Comparison of ENCODE assay signal across 27 mouse cellular contexts in the genomic region with DNA sequence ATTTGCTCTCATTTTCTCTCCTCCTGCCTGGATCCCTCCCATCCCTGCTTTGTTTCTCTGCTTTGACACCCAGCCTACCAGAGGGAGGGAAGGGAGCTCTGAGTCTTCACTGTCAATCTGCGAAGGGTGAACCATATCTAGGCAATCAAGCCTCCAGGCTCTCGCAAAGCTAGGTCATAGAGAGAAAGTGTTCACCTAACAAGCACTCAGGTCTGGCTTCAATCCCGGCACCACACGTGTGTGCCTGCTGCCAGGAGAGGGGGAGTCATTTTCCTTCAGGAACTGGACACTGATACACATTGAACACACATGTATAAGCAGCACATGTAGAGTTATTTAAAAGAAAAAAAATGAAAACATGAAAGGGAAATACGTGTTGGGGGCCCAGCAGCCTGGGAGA.
A peak's percentile ranks its signal among the peaks of the same experiment; 100 is the strongest.
DNase-seq lines count a peak whose midpoint lies in the region; ATAC-seq and TF ChIP-seq lines count a peak whose summit lies in the region.
"Had no signal": no experiment of that assay in that cellular context is flagged by ENCODE, and none has a peak within 500 bp of the region (broad histone marks: within the 10 kb centered on the region; RNA-seq: fewer than 3 reads in every experiment).

No protein-coding gene starts in this region.

- no peaks in the 10 kb centered on the region for H3K27me3 ChIP-seq in heart, embryonic 11.5 days (ENCODE audit: control insufficient read depth, insufficient read depth, low read length)
- H3K27me3 ChIP-seq: CH12.LX; embryonic facial prominence, embryonic 13.5 days; hindbrain, embryonic 13.5 days; limb, embryonic 15.5 days; stomach, embryonic 15.5 days had no signal

- intact Hi-C loops in gastrocnemius, adult 2 months (cut with DNase I): no loop called here
- intact Hi-C loops in heart, postnatal 10 days (cut with DNase I): no loop called here

- no peaks in the 10 kb centered on the region for H3K36me3 ChIP-seq in heart, embryonic 11.5 days (ENCODE audit: control insufficient read depth, insufficient read depth, low read length)
- H3K36me3 ChIP-seq: embryonic facial prominence, embryonic 13.5 days; forebrain, embryonic 10.5 days; hindbrain, embryonic 13.5 days; limb, embryonic 15.5 days; stomach, embryonic 15.5 days had no signal

- H3K9me3 ChIP-seq in heart, embryonic 11.5 days (replicated peaks; ENCODE audit: control insufficient read depth, low read length): no peaks in the 10 kb centered on the region
- H3K9me3 ChIP-seq: limb, embryonic 15.5 days; stomach, embryonic 15.5 days had no signal

- H3K9ac ChIP-seq in heart, embryonic 11.5 days (ENCODE audit: low read depth, low read length): no peak overlapping the region
- H3K9ac ChIP-seq: embryonic facial prominence, embryonic 13.5 days; hindbrain, embryonic 13.5 days; limb, embryonic 15.5 days; liver, embryonic 14.5 days; stomach, embryonic 15.5 days had no signal

- DNase-seq in cerebellum, postnatal 10 days: peak; percentile 72 to 74
- DNase-seq in cerebellum, adult 11-12 months: no peak
- DNase-seq in gastrocnemius, adult 2 months: no peak
- DNase-seq in gastrocnemius, adult 8-10 months (ENCODE audit: low spot score in 2 of 2): no peak
- DNase-seq in heart, postnatal 10 days: peak; percentile 25 to 32
- DNase-seq in retina, postnatal 1 day: peak; percentile 35
- no peak for DNase-seq in retina, embryonic 14.5 days (ENCODE audit: low spot score)
- DNase-seq: adrenal gland, adult 2 months; adrenal gland, postnatal 36 days; cerebellum, adult 9-11 months; gastrocnemius, postnatal 14 days; lung, adult 2 months; lung, postnatal 10 days; right cerebral cortex, postnatal 25 days had no signal

- ATAC-seq in heart, embryonic 11.5 days (replicated peaks; ENCODE audit: insufficient number of reproducible peaks, low FRiP score, low TSS enrichment): no peak
- ATAC-seq: activated CD4-positive, CD25-positive, alpha-beta regulatory T cell, adult 4 months; forebrain, embryonic 16.5 days; intestine, embryonic 16.5 days had no signal

- H3K4me2 ChIP-seq in heart, embryonic 11.5 days: no peak overlapping the region
- H3K4me2 ChIP-seq: embryonic facial prominence, embryonic 13.5 days; hindbrain, embryonic 13.5 days; limb, embryonic 15.5 days; stomach, embryonic 15.5 days had no signal

- H3K4me1 ChIP-seq in heart, embryonic 11.5 days (ENCODE audit: control insufficient read depth, insufficient read depth, low read length): peaks cover 14% of the 10 kb centered on the region
- H3K4me1 ChIP-seq: embryonic facial prominence, embryonic 13.5 days; stomach, embryonic 15.5 days had no signal

- H3K4me3 ChIP-seq in gastrocnemius, adult 2 months: no peak overlapping the region
- H3K4me3 ChIP-seq in heart, embryonic 11.5 days (ENCODE audit: low read depth, low read length): no peak overlapping the region
- H3K4me3 ChIP-seq: embryonic facial prominence, embryonic 13.5 days; forebrain, embryonic 10.5 days; hindbrain, embryonic 13.5 days; limb, embryonic 15.5 days; stomach, embryonic 15.5 days had no signal

- H3K27ac ChIP-seq in gastrocnemius, adult 2 months: peak overlapping the region; percentile 4; the same call in 1 of the 2 replicates
- H3K27ac ChIP-seq in heart, embryonic 11.5 days (ENCODE audit: low read depth, low read length): no peak overlapping the region
- H3K27ac ChIP-seq: embryonic facial prominence, embryonic 13.5 days; forebrain, embryonic 10.5 days; hindbrain, embryonic 13.5 days; kidney, postnatal 0 days; limb, embryonic 15.5 days; liver, embryonic 14.5 days; macrophage; stomach, embryonic 15.5 days had no signal

- WGBS in heart, embryonic 11.5 days (ENCODE audit: insufficient replicate concordance): 72% methylated on average over 5 of the region's 5 CpGs

- TF ChIP-seq CTCF in gastrocnemius, adult 2 months (IDR thresholded peaks at IDR 0.05): no peak

Comparison
In these comparisons a context has a peak if more than half of its experiments do, and no peak if none do; other contexts are left out.
1. DNase-seq: peak in cerebellum, postnatal 10 days (2 of 2), heart, postnatal 10 days (2 of 2) and retina, postnatal 1 day (single experiment); none in cerebellum, adult 11-12 months (single experiment), gastrocnemius, adult 2 months (single experiment), gastrocnemius, adult 8-10 months (0 of 2) and retina, embryonic 14.5 days (single experiment).